Mouse (Mus musculus) right cerebral cortex, adult 2 months (tissue): Measurements from ENCODE around the gene Ahnak.
"Not testable (repeated sequence)": the region's sequence is repeated elsewhere in the genome, so short reads cannot be mapped to it uniquely, and the experiment has no call there.

ENCODE experiments used
- DNase-seq, 2 experiments: peaks; one replicate each; pipeline ENCODE4 v3.0.0; 2021 to 2022; ENCODE audit warnings: low spot score in 2 of 2

Ahnak gene

DNA sequence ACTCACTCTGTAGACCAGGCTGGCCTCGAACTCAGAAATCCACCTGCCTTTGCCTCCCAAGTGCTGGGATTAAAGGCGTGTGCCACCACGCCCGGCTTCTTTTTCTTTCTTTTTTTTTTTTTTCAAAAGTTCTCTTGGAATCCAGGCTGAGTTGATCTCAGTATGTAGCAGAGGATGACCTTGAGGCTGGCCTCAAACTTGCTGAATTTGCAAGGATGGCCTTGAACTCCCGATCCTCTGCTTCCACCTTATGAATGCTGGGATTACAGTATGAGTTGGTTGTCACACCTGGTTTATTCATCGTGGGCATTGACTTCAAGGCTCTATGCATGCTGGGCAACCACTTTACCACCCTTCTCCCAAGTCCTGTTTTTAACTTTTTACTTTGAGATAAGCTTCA, 51.6 kb downstream of the Ahnak start:
- no peak for DNase-seq

DNA sequence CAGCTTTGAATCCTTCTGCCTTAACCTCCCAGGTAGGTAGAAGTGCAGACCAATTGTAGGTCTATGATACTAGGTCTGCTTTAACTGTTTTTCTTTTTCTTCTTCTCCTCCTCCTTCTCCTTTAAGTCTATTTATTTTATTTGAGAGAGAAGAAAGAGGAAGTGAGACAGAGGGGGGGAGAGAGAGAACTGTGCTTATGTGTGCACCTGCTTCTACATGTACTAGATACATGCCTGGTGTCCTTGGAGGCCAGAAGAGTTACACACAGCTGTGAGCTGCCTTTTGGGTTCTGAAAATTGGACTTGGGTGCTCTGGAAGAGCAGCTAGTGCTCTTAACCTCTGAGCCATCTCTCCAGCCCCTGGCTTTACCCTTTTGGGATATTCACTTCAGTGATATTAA, 52.0 kb downstream of the Ahnak start:
- no peak for DNase-seq

DNA sequence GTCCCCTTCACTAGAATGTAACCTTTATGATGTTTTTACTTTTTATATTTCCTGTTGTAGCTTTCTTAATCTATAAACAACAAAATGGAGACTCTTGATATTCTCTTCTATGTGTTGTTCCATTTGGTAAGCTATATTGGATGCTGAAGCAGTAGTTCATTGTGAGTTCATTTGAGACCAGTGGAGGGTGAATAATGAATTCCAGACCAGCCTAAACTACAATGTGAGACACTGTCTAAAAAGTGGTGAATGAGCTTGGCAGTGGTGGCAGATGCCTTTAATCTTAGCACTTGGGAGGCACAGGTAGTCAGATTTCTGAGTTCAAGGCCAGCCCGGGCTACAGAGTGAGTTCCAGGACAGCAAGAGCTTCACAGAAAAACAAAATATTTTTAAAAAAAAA, 54.0 kb downstream of the Ahnak start:
- no peak for DNase-seq

DNA sequence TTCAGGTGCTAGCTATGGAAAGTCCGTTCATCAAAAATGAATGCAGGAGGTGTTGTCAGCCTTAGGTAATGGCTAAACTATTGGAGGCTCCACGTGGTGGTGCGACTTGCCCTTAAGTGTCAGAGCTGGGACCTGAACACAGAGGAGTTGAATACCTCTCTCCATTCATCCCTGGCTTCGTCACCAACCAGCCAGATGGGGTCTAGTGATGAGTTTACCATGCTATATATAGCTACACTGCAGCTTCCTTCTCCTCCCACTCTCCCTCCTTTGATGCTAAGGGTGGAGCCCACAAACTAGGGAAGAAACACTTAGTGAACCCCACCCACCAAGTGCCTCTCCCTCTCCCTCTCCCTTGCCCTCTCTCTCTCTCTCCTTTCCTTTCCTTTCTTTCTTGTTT, 55.2 kb downstream of the Ahnak start:
- no peak for DNase-seq

DNA sequence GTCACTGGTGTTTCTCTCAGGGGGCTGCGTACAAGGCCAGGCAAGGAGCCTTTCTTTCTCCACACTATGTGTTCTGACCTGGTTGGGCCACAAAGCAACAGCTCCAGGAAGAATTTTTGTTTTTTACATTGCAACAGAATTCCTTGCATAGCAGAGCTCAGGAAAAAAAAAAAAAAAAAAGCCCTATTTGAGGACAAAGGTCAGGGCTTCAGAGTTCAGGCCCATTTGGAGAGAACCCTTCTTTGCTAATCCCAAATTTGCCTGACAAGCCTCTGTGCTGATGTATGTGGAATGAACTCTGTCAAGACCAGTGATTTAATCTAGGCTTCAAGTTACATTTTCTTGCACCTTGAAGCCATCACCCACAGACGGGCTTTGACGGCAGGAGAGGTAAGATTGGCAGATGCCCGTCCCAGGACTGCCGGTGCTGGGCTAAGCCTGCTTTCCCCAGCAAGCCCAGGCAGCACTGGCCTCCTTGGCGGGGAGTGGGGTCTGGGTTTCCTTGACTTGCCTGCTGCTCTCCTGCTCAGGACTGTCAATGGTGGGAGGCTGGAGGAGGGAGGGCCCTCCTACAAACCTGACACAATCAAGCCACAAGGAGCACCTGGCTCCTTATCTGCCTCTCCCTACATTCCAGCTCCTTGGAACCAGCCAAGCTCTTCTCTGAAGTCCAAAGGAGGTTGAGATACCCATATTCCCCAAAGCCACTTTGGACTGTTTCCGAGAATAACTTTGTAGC, 58.3 kb downstream of the Ahnak start:
- no peak for DNase-seq

GRCm38 (mm10) chr19:9047946-9048387, 58.9 kb downstream of the Ahnak start:
- DNase-seq = no peak

- no peak for DNase-seq
These were observed 60.0 kb downstream of the Ahnak start for GRCm38 (mm10) chr19:9048981-9049687.

- no peak for DNase-seq
These were observed 61.5 kb downstream of the Ahnak start for GRCm38 (mm10) chr19:9050294-9051229.

- DNase-seq = not testable (repeated sequence)
These were observed 62.9 kb downstream of the Ahnak start for GRCm38 (mm10) chr19:9051985-9052384.

DNA sequence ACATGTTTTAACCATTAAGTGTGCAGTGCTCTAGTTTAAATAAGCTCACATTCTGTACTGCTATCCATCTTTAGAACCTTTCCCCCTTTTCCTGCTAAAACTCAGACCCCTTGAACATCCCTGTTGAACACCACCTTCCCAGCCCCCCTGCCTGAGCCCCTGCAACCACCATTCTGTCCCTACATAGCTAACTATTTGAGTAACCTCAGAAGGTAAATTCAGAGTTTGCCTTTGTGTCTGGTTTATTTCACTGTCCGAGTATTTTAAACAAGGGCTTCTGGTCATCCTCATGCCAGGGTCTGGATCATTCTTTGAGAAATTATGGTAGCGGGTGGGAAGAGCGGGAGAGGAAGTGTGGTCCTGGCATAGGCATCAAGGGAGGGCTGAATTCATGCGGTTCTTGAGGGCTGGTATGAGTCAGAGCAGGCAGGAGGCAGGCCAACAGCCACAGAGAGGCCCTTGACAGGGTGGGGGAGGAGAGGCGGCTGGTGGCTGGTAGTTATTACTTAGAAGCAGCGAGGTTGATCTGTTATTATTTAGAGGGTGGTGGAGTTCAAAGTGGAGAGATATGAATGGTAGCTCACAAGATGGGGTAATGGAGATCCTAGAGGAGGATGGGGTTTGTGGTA, 63.8 kb downstream of the Ahnak start:
- no peak for DNase-seq

GRCm38 (mm10) chr19:9055153-9055552, 66.1 kb downstream of the Ahnak start:
- peak in 1 of 2 experiments; percentile 20 for DNase-seq

- DNase-seq = no peak
These were observed 66.7 kb downstream of the Ahnak start for GRCm38 (mm10) chr19:9055703-9056355.

- no peak for DNase-seq
These were observed 68.6 kb downstream of the Ahnak start for GRCm38 (mm10) chr19:9057679-9058078.

DNA sequence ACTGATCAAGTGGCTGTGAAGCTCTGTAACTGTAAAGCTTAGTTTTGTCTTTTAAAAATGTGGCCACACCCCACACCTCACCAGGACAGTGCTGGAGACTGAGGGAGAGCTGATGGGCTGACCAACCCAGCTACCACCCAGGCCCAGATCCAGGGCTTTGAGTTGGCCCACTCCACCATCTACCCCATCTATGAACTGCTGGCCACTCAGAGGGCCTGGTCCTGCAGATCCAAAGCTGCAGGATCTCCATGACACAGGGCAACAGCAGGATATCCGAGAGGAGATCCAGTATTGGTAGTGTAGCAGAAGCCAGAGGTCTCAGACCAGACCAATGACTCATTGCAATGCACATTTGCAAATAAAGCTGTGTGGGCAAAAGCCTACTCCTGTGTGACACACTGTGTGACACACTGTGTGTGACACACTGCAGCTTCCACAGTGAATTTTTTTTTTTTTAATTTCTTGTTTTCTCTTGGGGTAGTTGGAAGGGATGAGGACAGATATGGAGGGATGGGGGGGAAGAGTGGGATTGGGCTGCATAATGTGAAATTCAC, 69.3 kb downstream of the Ahnak start:
- no peak for DNase-seq

GRCm38 (mm10) chr19:9058944-9059343, 69.9 kb downstream of the Ahnak start:
- DNase-seq = no peak

DNA sequence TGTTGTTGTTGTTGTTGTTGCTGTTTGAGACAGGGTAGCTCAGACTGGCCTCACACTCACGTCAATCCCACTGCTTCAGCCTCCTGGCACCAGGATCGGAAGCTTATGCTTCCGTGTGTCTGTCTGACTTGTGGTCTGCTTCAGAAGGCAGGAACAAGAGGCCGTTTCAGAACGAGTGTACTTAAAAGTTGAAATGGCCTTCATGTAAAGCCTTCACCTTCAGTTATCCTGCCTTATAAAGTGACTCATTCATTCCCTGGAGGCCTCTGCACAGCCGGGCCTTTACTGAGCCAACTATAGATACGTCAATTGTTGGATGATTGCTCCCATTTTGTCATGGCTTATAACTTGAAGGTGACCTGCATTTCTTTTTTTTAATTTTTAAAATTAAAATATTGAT, 70.3 kb downstream of the Ahnak start:
- no peak for DNase-seq

GRCm38 (mm10) chr19:9060103-9060502, 71.0 kb downstream of the Ahnak start:
- DNase-seq = no peak

DNA sequence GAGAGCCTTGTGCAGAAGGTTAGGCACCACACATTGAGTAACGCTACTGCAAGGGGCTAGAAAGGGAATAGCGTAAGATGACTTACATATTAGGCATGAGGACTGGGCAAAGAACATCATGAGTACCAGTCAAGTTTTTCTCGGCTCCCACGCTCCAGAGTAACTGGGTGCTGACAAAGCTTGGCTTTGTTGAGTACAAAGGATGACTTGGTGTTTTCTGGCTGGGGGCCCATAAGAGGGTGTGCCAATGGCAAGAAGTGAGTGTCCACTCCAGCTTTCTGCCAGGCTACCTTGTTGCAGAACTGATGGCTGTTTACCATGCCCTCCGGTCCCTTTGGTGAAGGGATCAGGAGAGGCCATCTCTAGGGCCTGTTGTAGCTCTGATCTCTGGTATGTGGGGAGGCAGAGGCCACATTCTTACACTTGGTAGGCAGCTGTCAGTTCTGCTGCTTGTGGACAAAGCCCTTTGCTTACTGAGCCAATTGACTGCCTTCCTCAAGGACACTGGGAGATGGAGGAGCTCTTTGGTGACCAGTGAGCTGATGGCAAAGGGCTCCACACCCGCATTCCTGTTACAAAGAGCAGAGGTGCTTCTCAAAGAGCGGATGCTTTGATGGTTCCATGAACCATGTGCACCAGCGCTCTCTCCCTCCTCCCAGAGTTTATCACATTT, 72.3 kb downstream of the Ahnak start:
- DNase-seq = no peak

GRCm38 (mm10) chr19:9062822-9063221, 73.7 kb downstream of the Ahnak start:
- DNase-seq = no peak

- DNase-seq = no peak
These were observed 74.7 kb downstream of the Ahnak start for GRCm38 (mm10) chr19:9063831-9064230.
